Mouse (Mus musculus) liver, adult 2 months (tissue): ENCODE results near the gene Scel.

ENCODE experiments used
- CTCF ChIP-seq: fragments of 200-500 bp; IDR thresholded peaks from 2 replicates; pipeline ENCODE4 v1.5.1; 2011; ENCODE audit warnings: low read depth, low read length, control low read depth
- POLR2A ChIP-seq: fragments of 200-500 bp; IDR thresholded peaks from 2 replicates; pipeline ENCODE4 v1.6.1; 2011; ENCODE audit warnings: low read length, control low read depth; ENCODE audit not compliant: insufficient read depth; ENCODE audit errors: extremely low read depth

- TF ChIP-seq CTCF, result no peak
- no peak for TF ChIP-seq POLR2A
These were observed 43.5 kb downstream of the Scel start for GRCm38 (mm10) chr14:103556609-103557008.
